Mouse (Mus musculus) ES-E14 (cell line): ENCODE data around the gene Gm266.

Source experiments
- HCFC1 ChIP-seq: IDR thresholded peaks from 2 replicates; pipeline ENCODE4 v1.6.1; 2012; ENCODE audit warnings: low read length, inconsistent platforms, borderline replicate concordance; ENCODE audit not compliant: insufficient read depth
- MAFK ChIP-seq: IDR thresholded peaks from 2 replicates; pipeline ENCODE4 v1.6.1; 2014; ENCODE audit warnings: mild to moderate bottlenecking, low read depth, low read length, inconsistent platforms; ENCODE audit not compliant: insufficient read depth
- ZC3H11A ChIP-seq: IDR thresholded peaks from 2 replicates; pipeline ENCODE4 v1.6.1; 2012; ENCODE audit warnings: low read depth, mild to moderate bottlenecking, inconsistent platforms, low read length, borderline replicate concordance
- ZNF384 ChIP-seq: IDR thresholded peaks from 2 replicates; pipeline ENCODE4 v1.6.1; 2012; ENCODE audit warnings: low read depth, low read length, inconsistent platforms

DNA sequence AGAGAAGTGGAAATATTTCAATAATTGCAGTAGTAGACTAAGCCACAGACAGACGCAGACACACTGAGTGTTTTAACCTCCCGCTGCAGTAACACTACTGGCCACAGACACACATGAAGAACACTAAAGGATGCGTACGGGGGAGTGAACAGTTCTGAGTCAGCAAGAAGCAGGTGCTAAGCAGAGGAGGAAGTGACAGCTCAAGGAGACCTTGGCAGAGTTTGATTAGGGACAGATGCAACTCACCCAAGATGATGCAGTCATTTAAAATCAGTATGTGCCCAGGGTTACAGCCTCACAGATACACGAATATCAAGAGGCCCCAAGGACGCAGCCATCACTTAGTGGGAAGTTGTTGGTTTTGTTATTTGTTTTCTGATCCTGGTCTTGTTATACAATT lies 31.2 kb upstream of the Gm266 start:
- TF ChIP-seq ZNF384 (no peak), HCFC1 (no peak), MAFK (no peak), ZC3H11A (no peak)
